Mouse (Mus musculus) small intestine, adult 10 weeks (tissue): ENCODE results near the gene Gm8764. TPM values are rescaled to one million over a fixed set of nuclear protein-coding genes. Genes with fewer than 3 reads are reported as not detected.

Experiments used
- polyA plus RNA-seq: library from polyadenylated mRNA; stranded (reverse); fragments of 350-450 nt; fragmentation: Illumina TruSeq; extraction: RNeasy Lipid Tissue Mini Kit (QIAGEN cat#74804); gene quantifications from one replicate; pipeline ENCODE4 v1.2.3, GENCODE M21; 2014; ENCODE audit warnings: low replicate concordance

The Gm8764 gene
- not detected for polyA plus RNA-seq

DNA sequence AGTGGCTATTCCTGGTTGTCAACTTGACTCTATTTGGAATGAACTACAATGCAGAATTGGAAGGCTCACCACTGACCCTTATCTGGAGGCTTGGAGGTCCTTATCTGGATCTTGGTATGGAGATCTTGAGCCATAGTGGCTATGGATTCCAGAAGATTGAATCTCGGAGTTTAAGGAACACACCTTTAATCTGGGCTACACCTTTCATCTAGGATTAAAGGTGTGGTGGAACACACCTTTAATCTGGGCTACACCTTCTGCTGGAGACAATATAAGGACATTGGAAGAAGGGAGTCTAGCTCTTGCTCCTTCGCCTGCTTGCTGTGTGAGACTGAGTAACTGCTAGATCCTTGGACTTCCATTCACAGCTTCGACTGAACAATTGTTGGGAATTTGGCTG lies at the start of gene Gm8764:
TSS of gene Gm8764 (plus strand) at position 301 of the 400 bp plus-strand sequence.

DNA sequence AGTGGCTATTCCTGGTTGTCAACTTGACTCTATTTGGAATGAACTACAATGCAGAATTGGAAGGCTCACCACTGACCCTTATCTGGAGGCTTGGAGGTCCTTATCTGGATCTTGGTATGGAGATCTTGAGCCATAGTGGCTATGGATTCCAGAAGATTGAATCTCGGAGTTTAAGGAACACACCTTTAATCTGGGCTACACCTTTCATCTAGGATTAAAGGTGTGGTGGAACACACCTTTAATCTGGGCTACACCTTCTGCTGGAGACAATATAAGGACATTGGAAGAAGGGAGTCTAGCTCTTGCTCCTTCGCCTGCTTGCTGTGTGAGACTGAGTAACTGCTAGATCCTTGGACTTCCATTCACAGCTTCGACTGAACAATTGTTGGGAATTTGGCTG lies 17.1 kb upstream of the Gm8764 start, which contains the start of gene Gm21293:
TSS of gene Gm21293 (plus strand) at position 301 of the 400 bp plus-strand sequence.

GRCm38 (mm10) chr10:104151197-104151596 lies 8.6 kb upstream of the Gm8764 start, which contains the start of gene Gm6763:
Gene Gm6763, plus strand, starts transcription at chr10:104151497.

GRCm38 (mm10) chr10:104168215-104168614 lies 8.4 kb downstream of the Gm8764 start, which contains the start of gene Gm21304:
Gene Gm21304, plus strand, starts transcription at chr10:104168515.

GRCm38 (mm10) chr10:104176724-104177123 lies 16.9 kb downstream of the Gm8764 start, which contains the start of gene Gm21312:
Gene Gm21312, plus strand, starts transcription at chr10:104177024.

GRCm38 (mm10) chr10:104185233-104185632 lies 25.4 kb downstream of the Gm8764 start, which contains the start of gene Gm20765:
Gene Gm20765, plus strand, starts transcription at chr10:104185533.

DNA sequence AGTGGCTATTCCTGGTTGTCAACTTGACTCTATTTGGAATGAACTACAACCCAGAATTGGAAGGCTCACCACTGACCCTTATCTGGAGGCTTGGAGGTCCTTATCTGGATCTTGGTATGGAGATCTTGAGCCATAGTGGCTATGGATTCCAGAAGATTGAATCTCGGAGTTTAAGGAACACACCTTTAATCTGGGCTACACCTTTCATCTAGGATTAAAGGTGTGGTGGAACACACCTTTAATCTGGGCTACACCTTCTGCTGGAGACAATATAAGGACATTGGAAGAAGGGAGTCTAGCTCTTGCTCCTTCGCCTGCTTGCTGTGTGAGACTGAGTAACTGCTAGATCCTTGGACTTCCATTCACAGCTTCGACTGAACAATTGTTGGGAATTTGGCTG lies 33.9 kb downstream of the Gm8764 start, which contains the start of gene Gm4340:
TSS of gene Gm4340 (plus strand) at position 301 of the 400 bp plus-strand sequence.

Other genes starting within 250 kb of the Gm8764 start
- gene Gm21293, start 17.0 kb upstream of the Gm8764 start, polyA plus RNA-seq: not detected
- gene Gm6763, start 8.5 kb upstream of the Gm8764 start, polyA plus RNA-seq: not detected
- not detected for gene Gm21304, start 8.5 kb downstream of the Gm8764 start, polyA plus RNA-seq
- not detected for gene Gm21312, start 17.0 kb downstream of the Gm8764 start, polyA plus RNA-seq
- not detected for gene Gm20765, start 25.5 kb downstream of the Gm8764 start, polyA plus RNA-seq
- gene Gm4340, start 34.0 kb downstream of the Gm8764 start, polyA plus RNA-seq: not detected